Mouse (Mus musculus): ENCODE measurements around the gene Prss22.

GRCm38 (mm10) chr17:23997901-23998300 is at the start of gene Prss22:
- TF ChIP-seq CTCF (IDR thresholded peaks at IDR 0.05; ENCODE audit: control insufficient read depth, insufficient read depth, insufficient replicate concordance, low read depth, low read length) (no peak), POLR2A (IDR thresholded peaks at IDR 0.05; ENCODE audit: control insufficient read depth, low read depth, low read length) (no peak)
